Mouse (Mus musculus) testis, adult 2 months (tissue): Measurements from ENCODE around the gene Cx3cl1. TPM values are rescaled to one million over a fixed set of nuclear protein-coding genes. Genes with fewer than 3 reads are reported as not detected.

ENCODE experiments used
- H3K27ac ChIP-seq: fragments of 200-500 bp; 2 replicates; pipeline ENCODE4 v1.5.1; 2012; ENCODE audit warnings: low read depth, low read length; ENCODE audit not compliant: control insufficient read depth, insufficient read depth
- H3K27me3 ChIP-seq: fragments of 200-500 bp; 2 replicates; pipeline ENCODE4 v1.6.1; 2012; ENCODE audit warnings: mild to moderate bottlenecking, low read length, moderate library complexity; ENCODE audit not compliant: control insufficient read depth, insufficient read depth
- H3K36me3 ChIP-seq: fragments of 200-500 bp; 2 replicates; pipeline ENCODE4 v1.6.1; 2012; ENCODE audit warnings: mild to moderate bottlenecking, low read length; ENCODE audit not compliant: control insufficient read depth, insufficient read depth
- H3K4me1 ChIP-seq: fragments of 200-500 bp; 2 replicates; pipeline ENCODE4 v1.6.1; 2012; ENCODE audit warnings: low read length; ENCODE audit not compliant: control insufficient read depth, insufficient read depth
- H3K4me3 ChIP-seq: fragments of 200-500 bp; 2 replicates; pipeline ENCODE4 v1.5.1; 2012; ENCODE audit warnings: low read depth, mild to moderate bottlenecking, low read length, moderate library complexity, mixed read lengths; ENCODE audit not compliant: control insufficient read depth
- CTCF ChIP-seq: fragments of 200-500 bp; IDR thresholded peaks from 2 replicates; pipeline ENCODE4 v1.5.1; 2012; ENCODE audit warnings: low read depth, mild to moderate bottlenecking, inconsistent platforms, low read length, moderate library complexity; ENCODE audit not compliant: control insufficient read depth, insufficient read depth, insufficient replicate concordance
- POLR2A ChIP-seq: fragments of 200-500 bp; IDR thresholded peaks from 2 replicates; pipeline ENCODE4 v1.6.1; 2012; ENCODE audit warnings: low read depth, mild to moderate bottlenecking, inconsistent platforms, low read length, moderate library complexity; ENCODE audit not compliant: control insufficient read depth
- polyA plus RNA-seq: library from polyadenylated mRNA; depleted of rRNA; stranded (reverse); fragments of >200 nt; gene quantifications from 2 replicates; pipeline ENCODE4 v1.2.3, GENCODE M21; 2012

Cx3cl1 gene
- polyA plus RNA-seq, 1 experiment = 6.4 TPM

DNA sequence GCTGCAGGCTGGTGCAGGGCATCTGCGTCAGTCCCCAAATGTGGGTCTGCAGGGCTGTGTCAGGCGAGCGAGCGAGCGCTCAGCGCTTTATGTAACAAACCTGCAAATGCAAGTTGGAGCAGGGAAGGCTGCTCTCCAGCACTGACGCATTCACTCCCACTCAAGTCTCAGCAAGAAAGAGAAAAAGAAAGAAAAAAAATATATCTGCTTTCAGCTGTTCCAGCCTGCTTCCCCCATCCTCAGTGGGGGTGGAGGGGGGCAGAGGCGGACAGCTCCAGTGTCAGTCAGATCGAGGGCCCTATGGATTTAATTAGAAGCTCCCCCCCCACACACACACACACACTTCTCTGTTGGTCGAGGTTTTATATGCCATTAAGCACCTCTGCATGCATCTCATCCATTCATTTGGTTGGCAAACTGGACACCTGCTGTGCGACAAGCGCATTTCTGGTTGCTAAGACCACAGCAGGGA lies 1.9 kb downstream of the Cx3cl1 start:
- Histone ChIP-seq H3K4me1 (peaks cover 12% of the 10 kb centered on the region), H3K27me3 (no peaks in the 10 kb centered on the region), H3K27ac (no peak overlapping the region), H3K36me3 (no peaks in the 10 kb centered on the region), H3K4me3 (no peak overlapping the region)
- TF ChIP-seq POLR2A (no peak), CTCF (no peak)

- Histone ChIP-seq H3K36me3 (no peaks in the 10 kb centered on the region), H3K27ac (no peak overlapping the region), H3K4me1 (peaks cover 12% of the 10 kb centered on the region), H3K27me3 (no peaks in the 10 kb centered on the region), H3K4me3 (no peak overlapping the region)
- TF ChIP-seq CTCF (no peak), POLR2A (no peak)
These were observed 2.8 kb downstream of the Cx3cl1 start for GRCm38 (mm10) chr8:94774601-94775000.

DNA sequence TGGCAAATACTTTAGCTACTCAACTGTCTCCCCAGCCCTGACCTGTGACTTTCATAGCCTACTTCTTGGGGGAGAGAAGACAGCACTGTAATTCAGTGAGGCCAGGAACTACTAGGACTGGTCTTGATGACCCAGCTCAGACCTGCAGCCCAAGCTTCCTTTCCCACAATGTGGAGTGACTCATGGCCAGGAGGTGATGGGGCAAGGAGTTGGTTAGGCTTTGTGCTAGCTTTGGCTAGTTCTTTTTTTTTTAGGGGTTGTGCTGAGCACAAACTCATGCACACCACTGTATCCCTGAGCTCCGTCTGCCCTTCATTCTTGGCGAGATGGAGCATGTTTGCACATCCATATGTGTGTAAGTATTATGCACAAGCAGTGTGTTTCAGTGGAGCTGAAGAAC lies 4.5 kb downstream of the Cx3cl1 start:
- Histone ChIP-seq H3K4me3 (no peak overlapping the region), H3K27me3 (no peaks in the 10 kb centered on the region), H3K27ac (no peak overlapping the region), H3K4me1 (peaks cover 12% of the 10 kb centered on the region), H3K36me3 (no peaks in the 10 kb centered on the region)
- TF ChIP-seq POLR2A (no peak), CTCF (no peak)

GRCm38 (mm10) chr8:94778036-94778435 lies 6.2 kb downstream of the Cx3cl1 start:
- Histone ChIP-seq H3K36me3 (no peaks in the 10 kb centered on the region), H3K27me3 (no peaks in the 10 kb centered on the region), H3K4me3 (no peak overlapping the region), H3K4me1 (no peaks in the 10 kb centered on the region; the same call in 1 of the 2 replicates), H3K27ac (no peak overlapping the region)
- TF ChIP-seq POLR2A (no peak), CTCF (no peak)

DNA sequence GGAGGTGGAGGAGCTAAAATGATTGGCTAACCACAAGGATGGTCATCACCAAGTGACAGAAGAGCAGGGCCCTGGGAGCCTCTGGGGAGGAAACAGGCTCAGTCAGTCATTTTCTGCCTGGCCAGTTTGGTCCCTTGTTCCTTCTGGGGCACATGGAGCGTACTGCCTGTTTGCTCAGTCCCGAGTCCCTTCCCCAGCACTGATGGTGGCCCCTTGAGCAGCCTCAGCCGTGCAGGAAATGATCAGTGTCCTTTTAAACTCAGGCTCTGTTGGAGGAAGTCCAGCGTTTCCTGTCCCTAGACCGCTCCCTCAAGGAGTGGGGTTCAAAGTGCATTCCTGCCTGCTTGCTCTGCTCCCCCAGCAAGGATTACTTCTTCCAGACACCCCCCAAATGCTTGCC lies 6.7 kb downstream of the Cx3cl1 start:
- H3K27me3 ChIP-seq = no peaks in the 10 kb centered on the region
- no peak overlapping the region for H3K4me3 ChIP-seq
- TF ChIP-seq POLR2A (no peak), CTCF (no peak)
- H3K36me3 ChIP-seq = no peaks in the 10 kb centered on the region
- no peak overlapping the region for H3K27ac ChIP-seq
- no peaks in the 10 kb centered on the region; the same call in 1 of the 2 replicates for H3K4me1 ChIP-seq

DNA sequence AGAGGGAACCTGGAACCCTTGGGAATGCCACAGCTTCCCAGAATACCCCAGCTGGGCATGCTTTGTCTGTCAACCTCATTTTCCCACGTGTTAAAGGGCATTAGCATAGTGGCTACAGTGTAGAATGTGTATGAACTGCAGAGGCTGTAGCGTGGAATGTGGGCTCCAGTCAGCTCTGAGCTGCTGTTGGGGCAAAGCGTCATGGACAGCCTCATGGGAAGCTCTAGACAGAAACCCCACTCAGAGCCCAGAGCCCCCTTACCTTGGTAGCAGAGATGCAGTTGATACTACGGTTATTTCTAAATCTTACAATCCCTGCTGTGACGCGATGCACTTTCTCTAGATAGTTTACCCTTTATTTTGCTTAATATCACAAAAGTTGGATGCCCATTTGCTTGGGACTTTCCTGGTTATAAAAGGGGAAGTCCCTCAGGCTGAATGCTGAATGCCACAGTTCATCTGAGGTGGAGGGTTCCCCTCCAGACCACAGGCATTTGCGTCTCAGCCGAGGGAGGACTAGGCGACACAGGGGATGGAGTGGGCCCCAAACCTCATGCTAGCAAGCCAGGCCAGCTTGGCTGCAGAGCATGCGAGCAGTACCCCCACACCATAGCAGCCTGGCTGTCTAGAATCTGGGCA lies 7.2 kb downstream of the Cx3cl1 start:
- H3K36me3 ChIP-seq = no peaks in the 10 kb centered on the region
- H3K4me1 ChIP-seq = no peaks in the 10 kb centered on the region; the same call in 1 of the 2 replicates
- TF ChIP-seq CTCF = no peak
- no peak for TF ChIP-seq POLR2A
- H3K4me3 ChIP-seq = no peak overlapping the region
- no peaks in the 10 kb centered on the region for H3K27me3 ChIP-seq
- no peak overlapping the region for H3K27ac ChIP-seq

- TF ChIP-seq POLR2A = no peak
- TF ChIP-seq CTCF = no peak
- Histone ChIP-seq H3K27me3 (no peaks in the 10 kb centered on the region), H3K4me1 (no peaks in the 10 kb centered on the region; the same call in 1 of the 2 replicates), H3K4me3 (no peak overlapping the region), H3K36me3 (no peaks in the 10 kb centered on the region), H3K27ac (no peak overlapping the region)
These were observed 7.9 kb downstream of the Cx3cl1 start for GRCm38 (mm10) chr8:94779534-94780294.
